Mouse (Mus musculus): ENCODE results near the gene Psmb11. TPM values are rescaled to one million over a fixed set of nuclear protein-coding genes. Genes with fewer than 3 reads are reported as not detected.

Gene Psmb11
- polyA plus RNA-seq, 2 experiments = 0.01 TPM; not detected in 1

- Histone ChIP-seq H3K9me3 (ENCODE audit: control insufficient read depth, low read length) (no peaks in the 10 kb centered on the region), H3K4me1 (ENCODE audit: control insufficient read depth, insufficient read depth, low read length) (no peaks in the 10 kb centered on the region), H3K27me3 (ENCODE audit: control insufficient read depth, insufficient read depth, low read length) (no peaks in the 10 kb centered on the region), H3K4me2 (replicated peaks; ENCODE audit: low read depth, low read length, severe bottlenecking) (no peak overlapping the region), H3K36me3 (ENCODE audit: control insufficient read depth, insufficient read depth, low read length) (no peaks in the 10 kb centered on the region), H3K4me3 (replicated peaks; ENCODE audit: low read length) (no peak overlapping the region), H3K27ac (replicated peaks; ENCODE audit: low read depth, low read length) (no peak overlapping the region), H3K9ac (ENCODE audit: low read depth, low read length, severe bottlenecking) (no peak overlapping the region)
- DNase-seq (ENCODE audit: low spot score) = no peak
- no peak for TF ChIP-seq POLR2A (IDR thresholded peaks at IDR 0.05; ENCODE audit: borderline replicate concordance, extremely low read depth, insufficient read depth, insufficient read length)
- ATAC-seq (ENCODE audit: low FRiP score, low read depth) = no peak
- WGBS = 84% methylated on average over 6 of the region's 6 CpGs
Observed at GRCm38 (mm10) chr14:54623334-54623733, 2.1 kb downstream of the Psmb11 start.

DNA sequence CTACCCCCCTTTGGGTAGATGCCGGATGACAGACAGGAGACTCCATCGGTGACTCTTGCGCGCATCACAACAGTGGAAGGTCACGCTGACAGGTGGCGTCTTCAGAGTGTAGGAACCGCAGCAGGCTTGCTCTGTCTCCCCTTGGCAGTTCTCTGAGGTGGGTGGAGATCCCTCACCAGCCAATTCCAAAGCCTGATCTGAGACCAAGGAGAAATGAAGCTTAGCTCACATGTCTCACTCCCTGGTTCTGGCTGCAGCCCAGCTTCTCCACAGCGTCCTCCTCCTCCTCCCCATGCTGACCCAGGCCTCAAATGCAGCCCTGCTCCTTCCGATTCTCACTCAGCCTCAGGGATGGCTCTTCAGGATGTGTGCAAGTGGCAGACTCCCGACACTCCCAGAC lies 3.7 kb downstream of the Psmb11 start:
- ATAC-seq (ENCODE audit: low FRiP score, low read depth) (no peak), DNase-seq (ENCODE audit: low spot score) (no peak)
- Histone ChIP-seq H3K9me3 (ENCODE audit: control insufficient read depth, low read length) (no peaks in the 10 kb centered on the region), H3K27ac (replicated peaks; ENCODE audit: low read depth, low read length) (no peak overlapping the region), H3K4me1 (ENCODE audit: control insufficient read depth, insufficient read depth, low read length) (no peaks in the 10 kb centered on the region), H3K9ac (ENCODE audit: low read depth, low read length, severe bottlenecking) (no peak overlapping the region), H3K27me3 (ENCODE audit: control insufficient read depth, insufficient read depth, low read length) (no peaks in the 10 kb centered on the region), H3K36me3 (ENCODE audit: control insufficient read depth, insufficient read depth, low read length) (no peaks in the 10 kb centered on the region), H3K4me3 (replicated peaks; ENCODE audit: low read length) (no peak overlapping the region), H3K4me2 (replicated peaks; ENCODE audit: low read depth, low read length, severe bottlenecking) (no peak overlapping the region)
- TF ChIP-seq POLR2A (IDR thresholded peaks at IDR 0.05; ENCODE audit: borderline replicate concordance, extremely low read depth, insufficient read depth, insufficient read length) = no peak
- 77% methylated on average over 10 of the region's 10 CpGs for WGBS

GRCm38 (mm10) chr14:54628103-54628502 lies 6.9 kb downstream of the Psmb11 start:
- no peak overlapping the region for H3K9ac ChIP-seq (ENCODE audit: low read depth, low read length, severe bottlenecking)
- H3K4me1 ChIP-seq (ENCODE audit: control insufficient read depth, insufficient read depth, low read length) = no peaks in the 10 kb centered on the region
- 85% methylated on average over 5 of the region's 5 CpGs for WGBS
- no peaks in the 10 kb centered on the region for H3K27me3 ChIP-seq (ENCODE audit: control insufficient read depth, insufficient read depth, low read length)
- H3K4me2 ChIP-seq (replicated peaks; ENCODE audit: low read depth, low read length, severe bottlenecking) = no peak overlapping the region
- H3K4me3 ChIP-seq (replicated peaks; ENCODE audit: low read length) = no peak overlapping the region
- no peaks in the 10 kb centered on the region for H3K9me3 ChIP-seq (ENCODE audit: control insufficient read depth, low read length)
- no peak overlapping the region for H3K27ac ChIP-seq (replicated peaks; ENCODE audit: low read depth, low read length)
- ATAC-seq (ENCODE audit: low FRiP score, low read depth) (no peak), DNase-seq (ENCODE audit: low spot score) (no peak)
- no peak for TF ChIP-seq POLR2A (IDR thresholded peaks at IDR 0.05; ENCODE audit: borderline replicate concordance, extremely low read depth, insufficient read depth, insufficient read length)
- peaks cover 26% of the 10 kb centered on the region for H3K36me3 ChIP-seq (ENCODE audit: control insufficient read depth, insufficient read depth, low read length)

DNA sequence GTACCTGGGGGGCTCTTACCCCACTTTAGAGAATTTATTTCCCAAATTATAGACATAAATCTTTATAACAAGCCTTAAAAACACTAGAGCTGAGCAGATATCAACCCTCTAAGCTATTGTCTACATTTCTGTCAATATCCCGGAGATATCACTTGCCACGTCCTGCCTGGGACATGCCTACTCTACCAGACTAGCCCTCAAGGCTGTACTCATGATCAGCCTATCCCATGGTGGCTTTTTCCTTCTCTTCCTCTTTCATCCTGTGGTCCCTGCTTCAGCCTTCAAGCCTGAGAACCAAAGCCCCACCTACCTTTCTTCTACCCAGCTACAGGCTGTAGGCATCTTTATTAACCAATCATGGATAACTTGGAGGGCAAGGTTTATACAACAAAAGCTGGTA lies 8.6 kb downstream of the Psmb11 start:
- Histone ChIP-seq H3K27me3 (ENCODE audit: control insufficient read depth, insufficient read depth, low read length) (no peaks in the 10 kb centered on the region), H3K4me3 (replicated peaks; ENCODE audit: low read length) (no peak overlapping the region), H3K4me1 (ENCODE audit: control insufficient read depth, insufficient read depth, low read length) (no peaks in the 10 kb centered on the region), H3K27ac (replicated peaks; ENCODE audit: low read depth, low read length) (no peak overlapping the region), H3K9me3 (ENCODE audit: control insufficient read depth, low read length) (no peaks in the 10 kb centered on the region), H3K9ac (ENCODE audit: low read depth, low read length, severe bottlenecking) (no peak overlapping the region), H3K4me2 (replicated peaks; ENCODE audit: low read depth, low read length, severe bottlenecking) (no peak overlapping the region), H3K36me3 (ENCODE audit: control insufficient read depth, insufficient read depth, low read length) (peaks cover 42% of the 10 kb centered on the region)
- DNase-seq (ENCODE audit: low spot score) (no peak), ATAC-seq (ENCODE audit: low FRiP score, low read depth) (no peak)
- TF ChIP-seq POLR2A (IDR thresholded peaks at IDR 0.05; ENCODE audit: borderline replicate concordance, extremely low read depth, insufficient read depth, insufficient read length) = no peak
- 86% methylated on average over 2 of the region's 2 CpGs for WGBS

DNA sequence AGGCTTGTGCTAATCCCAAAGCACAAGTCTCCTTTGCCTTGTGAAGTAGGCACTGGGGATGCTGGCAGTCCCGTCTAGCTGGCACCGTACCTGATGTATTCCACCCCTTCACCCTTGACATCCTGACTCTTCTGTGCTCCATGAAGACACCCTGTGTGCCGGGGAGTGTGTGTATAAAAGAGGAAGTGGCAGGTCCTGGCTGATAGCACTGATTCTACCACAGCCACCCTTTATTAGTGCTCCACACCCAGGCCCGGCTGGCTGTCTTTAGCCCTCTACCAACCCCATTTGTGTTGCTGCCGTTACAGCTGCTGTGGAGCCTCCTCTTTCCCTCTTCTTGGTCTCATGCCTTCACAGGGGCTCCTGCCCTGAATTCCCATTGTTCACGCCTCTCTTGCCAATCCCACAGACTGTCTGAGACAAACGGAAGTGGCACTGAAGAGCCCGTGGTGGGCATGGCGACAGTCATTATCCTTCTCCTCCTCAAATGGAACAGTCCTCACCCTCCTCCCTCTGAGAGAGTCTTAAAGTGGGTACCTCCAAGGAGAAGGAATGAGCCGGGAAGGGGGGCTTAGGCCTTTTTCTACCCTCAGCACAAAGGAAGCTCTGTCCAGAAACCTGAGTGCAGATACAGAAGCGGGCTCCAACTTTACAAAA lies 9.5 kb downstream of the Psmb11 start:
- ATAC-seq (ENCODE audit: low FRiP score, low read depth) (no peak), DNase-seq (ENCODE audit: low spot score) (no peak)
- no peak overlapping the region for H3K27ac ChIP-seq (replicated peaks; ENCODE audit: low read depth, low read length)
- H3K4me2 ChIP-seq (replicated peaks; ENCODE audit: low read depth, low read length, severe bottlenecking) = no peak overlapping the region
- no peaks in the 10 kb centered on the region for H3K9me3 ChIP-seq (ENCODE audit: control insufficient read depth, low read length)
- no peak for TF ChIP-seq POLR2A (IDR thresholded peaks at IDR 0.05; ENCODE audit: borderline replicate concordance, extremely low read depth, insufficient read depth, insufficient read length)
- no peaks in the 10 kb centered on the region for H3K27me3 ChIP-seq (ENCODE audit: control insufficient read depth, insufficient read depth, low read length)
- WGBS = 72% methylated on average over 11 of the region's 11 CpGs
- no peaks in the 10 kb centered on the region for H3K4me1 ChIP-seq (ENCODE audit: control insufficient read depth, insufficient read depth, low read length)
- no peak overlapping the region for H3K4me3 ChIP-seq (replicated peaks; ENCODE audit: low read length)
- H3K9ac ChIP-seq (ENCODE audit: low read depth, low read length, severe bottlenecking) = no peak overlapping the region
- peaks cover 48% of the 10 kb centered on the region for H3K36me3 ChIP-seq (ENCODE audit: control insufficient read depth, insufficient read depth, low read length)

DNA sequence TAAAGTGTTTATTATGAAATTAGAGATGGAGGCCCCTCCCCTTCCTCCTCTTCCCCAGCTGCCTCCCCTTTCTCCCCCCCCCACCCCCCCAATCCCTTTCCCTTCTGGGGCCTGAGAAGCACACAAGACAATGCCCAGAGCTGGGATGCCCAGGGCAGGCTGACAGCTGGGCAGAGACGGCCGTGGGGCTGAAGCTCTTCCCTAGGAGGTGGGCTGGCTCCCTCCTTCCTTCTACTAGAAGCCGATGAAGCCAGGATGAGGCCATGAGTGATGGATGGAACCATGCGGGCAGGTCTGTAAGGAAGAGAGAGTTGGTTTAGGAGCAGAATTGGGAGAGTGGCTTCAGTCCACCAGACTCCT lies 10.0 kb downstream of the Psmb11 start:
- 68% methylated on average over 4 of the region's 4 CpGs for WGBS
- peaks cover 53% of the 10 kb centered on the region for H3K36me3 ChIP-seq (ENCODE audit: control insufficient read depth, insufficient read depth, low read length)
- H3K27me3 ChIP-seq (ENCODE audit: control insufficient read depth, insufficient read depth, low read length) = no peaks in the 10 kb centered on the region
- H3K4me1 ChIP-seq (ENCODE audit: control insufficient read depth, insufficient read depth, low read length) = no peaks in the 10 kb centered on the region
- H3K27ac ChIP-seq (replicated peaks; ENCODE audit: low read depth, low read length) = no peak overlapping the region
- no peak overlapping the region for H3K4me2 ChIP-seq (replicated peaks; ENCODE audit: low read depth, low read length, severe bottlenecking)
- DNase-seq (ENCODE audit: low spot score) (no peak), ATAC-seq (ENCODE audit: low FRiP score, low read depth) (no peak)
- no peak overlapping the region for H3K9ac ChIP-seq (ENCODE audit: low read depth, low read length, severe bottlenecking)
- H3K4me3 ChIP-seq (replicated peaks; ENCODE audit: low read length) = no peak overlapping the region
- no peaks in the 10 kb centered on the region for H3K9me3 ChIP-seq (ENCODE audit: control insufficient read depth, low read length)
- no peak for TF ChIP-seq POLR2A (IDR thresholded peaks at IDR 0.05; ENCODE audit: borderline replicate concordance, extremely low read depth, insufficient read depth, insufficient read length)

Data from limb, embryonic 14.5 days (tissue).